Mouse (Mus musculus) c-Kit-positive CD71-positive TER-119-negative erythroid progenitor cells, embryonic 14.5 days (primary cell): Measurements from ENCODE around the gene Nrp1.

Source experiments
- DNase-seq: peaks from one replicate; pipeline ENCODE4 v3.0.0-alpha.2; 2013; ENCODE audit warnings: low read depth

Nrp1 gene

GRCm38 (mm10) chr8:128511021-128511420 is 152.6 kb downstream of the Nrp1 start:
- no peak for DNase-seq

GRCm38 (mm10) chr8:128511732-128512131 is 153.3 kb downstream of the Nrp1 start:
- no peak for DNase-seq

- no peak for DNase-seq
These were observed 158.5 kb downstream of the Nrp1 start for GRCm38 (mm10) chr8:128516846-128517446.

GRCm38 (mm10) chr8:128517546-128518102 is 159.2 kb downstream of the Nrp1 start:
- no peak for DNase-seq

GRCm38 (mm10) chr8:128519366-128519765 is 161.0 kb downstream of the Nrp1 start:
- no peak for DNase-seq

- peak; percentile 2 for DNase-seq
These were observed 165.4 kb downstream of the Nrp1 start for GRCm38 (mm10) chr8:128523825-128524224.

GRCm38 (mm10) chr8:128525912-128526311 is 167.5 kb downstream of the Nrp1 start:
- no peak for DNase-seq

- DNase-seq = no peak
These were observed 170.4 kb downstream of the Nrp1 start for GRCm38 (mm10) chr8:128528591-128529383.

- DNase-seq = no peak
These were observed 176.1 kb downstream of the Nrp1 start for GRCm38 (mm10) chr8:128534442-128534871.

- DNase-seq = no peak
These were observed 177.3 kb downstream of the Nrp1 start for GRCm38 (mm10) chr8:128535685-128536084.

GRCm38 (mm10) chr8:128538378-128538777 is 180.0 kb downstream of the Nrp1 start:
- DNase-seq = no peak

- DNase-seq = no peak
These were observed 183.1 kb downstream of the Nrp1 start for GRCm38 (mm10) chr8:128541355-128542090.

- no peak for DNase-seq
These were observed 185.9 kb downstream of the Nrp1 start for GRCm38 (mm10) chr8:128544128-128544846.

- DNase-seq = no peak
These were observed 187.9 kb downstream of the Nrp1 start for GRCm38 (mm10) chr8:128546287-128546686.

GRCm38 (mm10) chr8:128547361-128547760 is 189.0 kb downstream of the Nrp1 start:
- no peak for DNase-seq

- DNase-seq = no peak
These were observed 191.3 kb downstream of the Nrp1 start for GRCm38 (mm10) chr8:128549738-128550137.

GRCm38 (mm10) chr8:128551421-128552139 is 193.2 kb downstream of the Nrp1 start:
- DNase-seq = peak; percentile 33
